Mouse (Mus musculus) forebrain, embryonic 11.5 days (tissue): ENCODE results near the gene 4921536K21Rik. TPM values are rescaled to one million over a fixed set of nuclear protein-coding genes. Genes with fewer than 3 reads are reported as not detected.

ENCODE experiments used
- ATAC-seq: fragments of 200-750 bp; cut with Nextera tagmentation; replicated peaks from 2 replicates; pipeline ENCODE4 v1.8.0; 2017; ENCODE audit warnings: moderate TSS enrichment; ENCODE audit not compliant: low FRiP score
- DNase-seq: peaks from one replicate; pipeline ENCODE4 v3.0.0-alpha.2; 2017; ENCODE audit warnings: low spot score
- H3K27ac ChIP-seq: fragments of 300-500 bp; sonication (generic); 2 replicates; pipeline ENCODE4 v1.5.1; 2014; ENCODE audit warnings: low read depth, low read length
- H3K27me3 ChIP-seq: fragments of 300-500 bp; sonication (generic); 2 replicates; pipeline ENCODE4 v1.6.1; 2014; ENCODE audit warnings: mild to moderate bottlenecking, low read length, mixed read lengths; ENCODE audit not compliant: control insufficient read depth, insufficient read depth
- H3K36me3 ChIP-seq: fragments of 300-500 bp; sonication (generic); 2 replicates; pipeline ENCODE4 v1.6.1; 2014; ENCODE audit warnings: mild to moderate bottlenecking, low read length, moderate library complexity, mixed read lengths; ENCODE audit not compliant: control insufficient read depth, insufficient read depth
- H3K4me1 ChIP-seq: fragments of 300-500 bp; sonication (generic); replicated peaks from 2 replicates; pipeline ENCODE4 v1.6.1; 2014; ENCODE audit warnings: low read length, mixed read lengths; ENCODE audit not compliant: control insufficient read depth, insufficient read depth
- H3K4me2 ChIP-seq: fragments of 300-500 bp; sonication (generic); 2 replicates; pipeline ENCODE4 v1.6.1; 2014; ENCODE audit warnings: low read depth, mild to moderate bottlenecking, low read length, moderate library complexity, mixed read lengths; ENCODE audit not compliant: severe bottlenecking
- H3K4me3 ChIP-seq: fragments of 300-500 bp; sonication (generic); 2 replicates; pipeline ENCODE4 v1.5.1; 2014; ENCODE audit warnings: low read depth, low read length
- H3K9ac ChIP-seq: fragments of 300-500 bp; sonication (generic); 2 replicates; pipeline ENCODE4 v1.6.1; 2014; ENCODE audit warnings: low read length
- H3K9me3 ChIP-seq: fragments of 300-500 bp; sonication (generic); 2 replicates; pipeline ENCODE4 v1.6.1; 2016; ENCODE audit warnings: low read length, mixed read lengths; ENCODE audit not compliant: control insufficient read depth
- WGBS: fragments of 180-500 bp; shearing (Covaris S2); extraction: QIAGEN DNeasy Blood & Tissue Kit; methylation state at CpG from one replicate; pipeline ENCODE4 v1.1.7; 2014; 5-methylcytosine and 5-hydroxymethylcytosine counted together
- polyA plus RNA-seq: library from polyadenylated mRNA; unstranded; fragments of >200 nt; fragmentation: Nextera tagmentation; extraction: Ambion mirVana; gene quantifications from 2 replicates; pipeline ENCODE4 v1.2.1, GENCODE M21; 2014

4921536K21Rik gene
- polyA plus RNA-seq, 1 experiment from 2014 or later: 0.51 TPM

GRCm38 (mm10) chr11:3855846-3856245 is 39.1 kb downstream of the 4921536K21Rik start:
- Histone ChIP-seq H3K4me3 (no peak overlapping the region), H3K9ac (no peak overlapping the region), H3K36me3 (no peaks in the 10 kb centered on the region), H3K4me1 (no peaks in the 10 kb centered on the region), H3K27ac (no peak overlapping the region), H3K27me3 (no peaks in the 10 kb centered on the region), H3K4me2 (no peak overlapping the region), H3K9me3 (no peaks in the 10 kb centered on the region; the same call in 1 of the 2 replicates)
- DNase-seq (no peak), ATAC-seq (no peak)
- 87% methylated on average over 5 of the region's 5 CpGs for WGBS

GRCm38 (mm10) chr11:3854156-3854555 is 40.7 kb downstream of the 4921536K21Rik start:
- no peak for ATAC-seq
- Histone ChIP-seq H3K9me3 (no peaks in the 10 kb centered on the region; the same call in 1 of the 2 replicates), H3K27me3 (no peaks in the 10 kb centered on the region), H3K36me3 (no peaks in the 10 kb centered on the region), H3K9ac (no peak overlapping the region), H3K27ac (no peak overlapping the region), H3K4me1 (no peaks in the 10 kb centered on the region), H3K4me2 (no peak overlapping the region), H3K4me3 (no peak overlapping the region)
- DNase-seq: no peak
- WGBS: 94% methylated on average over 3 of the region's 3 CpGs

GRCm38 (mm10) chr11:3853481-3854034 is 41.3 kb downstream of the 4921536K21Rik start:
- no peak overlapping the region for H3K9ac ChIP-seq
- DNase-seq: no peak
- H3K4me2 ChIP-seq: no peak overlapping the region
- no peak overlapping the region for H3K27ac ChIP-seq
- H3K36me3 ChIP-seq: no peaks in the 10 kb centered on the region
- H3K27me3 ChIP-seq: no peaks in the 10 kb centered on the region
- no peak for ATAC-seq
- WGBS: 91% methylated on average over 5 of the region's 5 CpGs
- no peaks in the 10 kb centered on the region; the same call in 1 of the 2 replicates for H3K9me3 ChIP-seq
- no peaks in the 10 kb centered on the region for H3K4me1 ChIP-seq
- H3K4me3 ChIP-seq: no peak overlapping the region

- no peaks in the 10 kb centered on the region; the same call in 1 of the 2 replicates for H3K9me3 ChIP-seq
- H3K4me1 ChIP-seq: no peaks in the 10 kb centered on the region
- H3K9ac ChIP-seq: no peak overlapping the region
- H3K4me2 ChIP-seq: no peak overlapping the region
- H3K27ac ChIP-seq: no peak overlapping the region
- WGBS: 94% methylated on average over 10 of the region's 10 CpGs
- H3K27me3 ChIP-seq: no peaks in the 10 kb centered on the region
- ATAC-seq (no peak), DNase-seq (no peak)
- no peaks in the 10 kb centered on the region for H3K36me3 ChIP-seq
- H3K4me3 ChIP-seq: no peak overlapping the region
Observed at GRCm38 (mm10) chr11:3853031-3853430, 41.9 kb downstream of the 4921536K21Rik start.

GRCm38 (mm10) chr11:3851872-3852271 is 43.0 kb downstream of the 4921536K21Rik start:
- Histone ChIP-seq H3K27ac (no peak overlapping the region), H3K36me3 (no peaks in the 10 kb centered on the region), H3K27me3 (no peaks in the 10 kb centered on the region), H3K9ac (no peak overlapping the region), H3K4me1 (no peaks in the 10 kb centered on the region), H3K4me2 (no peak overlapping the region), H3K9me3 (no peaks in the 10 kb centered on the region; the same call in 1 of the 2 replicates), H3K4me3 (no peak overlapping the region)
- DNase-seq (no peak), ATAC-seq (no peak)
- WGBS: 84% methylated on average over 4 of the region's 4 CpGs

- H3K4me3 ChIP-seq: no peak overlapping the region
- ATAC-seq (no peak), DNase-seq (no peak)
- H3K4me2 ChIP-seq: no peak overlapping the region
- no peaks in the 10 kb centered on the region for H3K4me1 ChIP-seq
- no peaks in the 10 kb centered on the region for H3K27me3 ChIP-seq
- no peaks in the 10 kb centered on the region for H3K36me3 ChIP-seq
- no peak overlapping the region for H3K9ac ChIP-seq
- 76% methylated on average over 5 of the region's 5 CpGs for WGBS
- no peak overlapping the region for H3K27ac ChIP-seq
- no peaks in the 10 kb centered on the region; the same call in 1 of the 2 replicates for H3K9me3 ChIP-seq
Observed at GRCm38 (mm10) chr11:3850746-3851277, 44.1 kb downstream of the 4921536K21Rik start.

- Histone ChIP-seq H3K27ac (no peak overlapping the region), H3K36me3 (no peaks in the 10 kb centered on the region), H3K4me3 (no peak overlapping the region), H3K9ac (no peak overlapping the region), H3K4me2 (no peak overlapping the region), H3K27me3 (no peaks in the 10 kb centered on the region), H3K4me1 (no peaks in the 10 kb centered on the region), H3K9me3 (no peaks in the 10 kb centered on the region; the same call in 1 of the 2 replicates)
- WGBS: 81% methylated on average over 2 of the region's 2 CpGs
- ATAC-seq: no peak
- DNase-seq: no peak
Observed at GRCm38 (mm10) chr11:3850315-3850614, 44.6 kb downstream of the 4921536K21Rik start.

- H3K9me3 ChIP-seq: no peaks in the 10 kb centered on the region; the same call in 1 of the 2 replicates
- H3K4me2 ChIP-seq: no peak overlapping the region
- H3K4me1 ChIP-seq: no peaks in the 10 kb centered on the region
- H3K4me3 ChIP-seq: no peak overlapping the region
- no peaks in the 10 kb centered on the region for H3K27me3 ChIP-seq
- no peak for DNase-seq
- no peak for ATAC-seq
- H3K27ac ChIP-seq: no peak overlapping the region
- no peaks in the 10 kb centered on the region for H3K36me3 ChIP-seq
- no peak overlapping the region for H3K9ac ChIP-seq
- WGBS: 79% methylated on average over 15 of the region's 15 CpGs
Observed at GRCm38 (mm10) chr11:3849469-3850314, 45.2 kb downstream of the 4921536K21Rik start.
